Mouse (Mus musculus): Measurements from ENCODE around the gene Fras1.

Fras1 gene

GRCm38 (mm10) chr5:96405139-96405842, 31.5 kb downstream of the Fras1 start:
- DNase-seq = no peak

- no peak for DNase-seq
These were observed 34.5 kb downstream of the Fras1 start for GRCm38 (mm10) chr5:96408291-96408690.

- no peak for DNase-seq
These were observed 39.1 kb downstream of the Fras1 start for GRCm38 (mm10) chr5:96412754-96413394.

GRCm38 (mm10) chr5:96417121-96417520, 43.4 kb downstream of the Fras1 start:
- DNase-seq = no peak

GRCm38 (mm10) chr5:96421550-96421949, 47.8 kb downstream of the Fras1 start:
- no peak for DNase-seq

- no peak for DNase-seq
These were observed 49.0 kb downstream of the Fras1 start for GRCm38 (mm10) chr5:96422716-96423115.

GRCm38 (mm10) chr5:96425391-96425790, 51.6 kb downstream of the Fras1 start:
- no peak for DNase-seq

GRCm38 (mm10) chr5:96429532-96430141, 55.9 kb downstream of the Fras1 start:
- no peak for DNase-seq

- no peak for DNase-seq
These were observed 64.1 kb downstream of the Fras1 start for GRCm38 (mm10) chr5:96437870-96438269.

- DNase-seq = no peak
These were observed 66.1 kb downstream of the Fras1 start for GRCm38 (mm10) chr5:96439811-96440210.

GRCm38 (mm10) chr5:96447460-96447859, 73.7 kb downstream of the Fras1 start:
- DNase-seq = no peak

GRCm38 (mm10) chr5:96452027-96452426, 78.3 kb downstream of the Fras1 start:
- DNase-seq = no peak

GRCm38 (mm10) chr5:96453386-96453785, 79.6 kb downstream of the Fras1 start:
- DNase-seq = no peak

GRCm38 (mm10) chr5:96454422-96454821, 80.7 kb downstream of the Fras1 start:
- DNase-seq = no peak

GRCm38 (mm10) chr5:96455241-96455640, 81.5 kb downstream of the Fras1 start:
- no peak for DNase-seq

- peak; percentile 29 for DNase-seq
These were observed 83.7 kb downstream of the Fras1 start for GRCm38 (mm10) chr5:96457436-96457958.

GRCm38 (mm10) chr5:96459605-96460004, 85.8 kb downstream of the Fras1 start:
- no peak for DNase-seq

- DNase-seq = no peak
These were observed 88.4 kb downstream of the Fras1 start for GRCm38 (mm10) chr5:96462197-96462596.

GRCm38 (mm10) chr5:96466461-96466860, 92.7 kb downstream of the Fras1 start:
- DNase-seq = no peak

- DNase-seq = no peak
These were observed 98.2 kb downstream of the Fras1 start for GRCm38 (mm10) chr5:96471995-96472394.

- DNase-seq = no peak
These were observed 101.7 kb downstream of the Fras1 start for GRCm38 (mm10) chr5:96475488-96475887.

- no peak for DNase-seq
These were observed 105.2 kb downstream of the Fras1 start for GRCm38 (mm10) chr5:96479003-96479402.

GRCm38 (mm10) chr5:96481159-96481558, 107.4 kb downstream of the Fras1 start:
- DNase-seq = no peak

GRCm38 (mm10) chr5:96482054-96482453, 108.3 kb downstream of the Fras1 start:
- no peak for DNase-seq

All from layer of hippocampus, adult 9-11 months (tissue).